Mouse (Mus musculus) limb, embryonic 14.5 days (tissue): ENCODE results near the gene Gabrg3. TPM values are rescaled to one million over a fixed set of nuclear protein-coding genes. Genes with fewer than 3 reads are reported as not detected.

ENCODE experiments used
- ATAC-seq: fragments of 200-750 bp; cut with Nextera tagmentation; 2 replicates; pipeline ENCODE4 v1.8.0; 2017; ENCODE audit warnings: low read depth, moderate number of reproducible peaks, moderate TSS enrichment; ENCODE audit not compliant: low FRiP score
- DNase-seq: peaks from one replicate; pipeline ENCODE4 v3.0.0-alpha.2; 2015; ENCODE audit warnings: low spot score
- H3K27ac ChIP-seq: fragments of 300-500 bp; sonication (generic); replicated peaks from 2 replicates; pipeline ENCODE4 v1.5.1; 2014; ENCODE audit warnings: low read depth, mild to moderate bottlenecking, low read length, moderate library complexity, mixed read lengths
- H3K27me3 ChIP-seq: fragments of 300-500 bp; sonication (generic); 2 replicates; pipeline ENCODE4 v1.6.1; 2014; ENCODE audit warnings: low read length, mixed read lengths; ENCODE audit not compliant: control insufficient read depth, insufficient read depth
- H3K36me3 ChIP-seq: fragments of 300-500 bp; sonication (generic); 2 replicates; pipeline ENCODE4 v1.6.1; 2014; ENCODE audit warnings: mild to moderate bottlenecking, low read length, moderate library complexity, mixed read lengths; ENCODE audit not compliant: control insufficient read depth, insufficient read depth
- H3K4me1 ChIP-seq: fragments of 300-500 bp; sonication (generic); 2 replicates; pipeline ENCODE4 v1.6.1; 2014; ENCODE audit warnings: antibody characterized with exemption, low read length, mixed read lengths; ENCODE audit not compliant: control insufficient read depth, insufficient read depth
- H3K4me2 ChIP-seq: fragments of 300-500 bp; sonication (generic); replicated peaks from 2 replicates; pipeline ENCODE4 v1.6.1; 2014; ENCODE audit warnings: low read depth, mild to moderate bottlenecking, low read length, moderate library complexity; ENCODE audit not compliant: severe bottlenecking
- H3K4me3 ChIP-seq: fragments of 300-500 bp; sonication (generic); replicated peaks from 2 replicates; pipeline ENCODE4 v1.5.1; 2014; ENCODE audit warnings: low read length
- H3K9ac ChIP-seq: fragments of 300-500 bp; sonication (generic); 2 replicates; pipeline ENCODE4 v1.6.1; 2014; ENCODE audit warnings: mild to moderate bottlenecking, low read depth, low read length, moderate library complexity; ENCODE audit not compliant: severe bottlenecking
- H3K9me3 ChIP-seq: fragments of 300-500 bp; sonication (generic); 2 replicates; pipeline ENCODE4 v1.6.1; 2016; ENCODE audit warnings: low read length; ENCODE audit not compliant: control insufficient read depth
- POLR2A ChIP-seq: fragments of 200-500 bp; IDR thresholded peaks from 2 replicates; pipeline ENCODE4 v1.8.0; 2012; ENCODE audit warnings: inconsistent platforms, mild to moderate bottlenecking, moderate library complexity, borderline replicate concordance; ENCODE audit not compliant: insufficient read depth, insufficient read length; ENCODE audit errors: extremely low read depth
- WGBS: fragments of 180-500 bp; shearing (Covaris S2); extraction: QIAGEN DNeasy Blood & Tissue Kit; methylation state at CpG from one replicate; pipeline ENCODE4 v1.1.7; 2014; 5-methylcytosine and 5-hydroxymethylcytosine counted together
- polyA plus RNA-seq, 2 experiments: library from polyadenylated mRNA; depleted of rRNA in 1 of 2; stranded (reverse) in 1 of 2; unstranded in 1 of 2; fragments of >200 nt; fragmentation: Nextera tagmentation in 1 of 2; extraction: Ambion mirVana in 1 of 2; gene quantifications; 2 replicates each; pipeline versions ENCODE4 v1.2.1 to v1.2.3; 2012 to 2014

Gene Gabrg3
- polyA plus RNA-seq, 2 experiments, result 0.91 to 1.3 TPM

- ATAC-seq (no peak), DNase-seq (no peak)
- H3K9me3 ChIP-seq, result no peaks in the 10 kb centered on the region
- no peaks in the 10 kb centered on the region for H3K27me3 ChIP-seq
- no peak overlapping the region for H3K27ac ChIP-seq
- H3K4me2 ChIP-seq, result no peak overlapping the region
- TF ChIP-seq POLR2A, result no peak
- no peak overlapping the region for H3K4me3 ChIP-seq
- H3K4me1 ChIP-seq, result no peaks in the 10 kb centered on the region
- H3K9ac ChIP-seq, result no peak overlapping the region
- no peaks in the 10 kb centered on the region for H3K36me3 ChIP-seq
- WGBS, result 66% methylated on average over 8 of the region's 8 CpGs
Measured at GRCm38 (mm10) chr7:57341910-57342309, 45.1 kb downstream of the Gabrg3 start.

- H3K36me3 ChIP-seq, result no peaks in the 10 kb centered on the region
- no peak for ATAC-seq
- TF ChIP-seq POLR2A, result no peak
- no peaks in the 10 kb centered on the region for H3K4me1 ChIP-seq
- no peak overlapping the region for H3K9ac ChIP-seq
- WGBS, result 70% methylated on average over 3 of the region's 3 CpGs
- no peak overlapping the region for H3K4me2 ChIP-seq
- no peak overlapping the region for H3K27ac ChIP-seq
- H3K27me3 ChIP-seq, result no peaks in the 10 kb centered on the region
- DNase-seq, result no peak
- no peaks in the 10 kb centered on the region for H3K9me3 ChIP-seq
- no peak overlapping the region for H3K4me3 ChIP-seq
Measured at GRCm38 (mm10) chr7:57331211-57331610, 55.8 kb downstream of the Gabrg3 start.

DNA sequence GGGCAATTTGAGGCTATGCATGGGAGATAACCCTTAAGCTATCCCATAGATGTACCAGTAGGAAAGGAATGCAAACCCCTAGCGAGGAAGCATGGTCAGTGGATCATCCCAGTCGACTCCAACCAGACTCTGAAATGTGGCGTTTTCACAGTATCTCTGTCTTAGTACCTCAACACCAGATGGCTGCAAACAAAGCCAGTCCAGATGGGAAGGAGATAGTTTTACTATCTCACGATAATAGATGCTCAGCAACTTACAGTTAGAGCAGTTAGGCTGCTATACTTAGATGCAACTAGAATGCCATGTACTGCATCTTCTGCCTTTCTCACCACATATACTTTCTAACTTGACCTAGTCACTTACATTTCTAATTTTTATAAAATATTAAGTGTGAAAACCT is 56.7 kb downstream of the Gabrg3 start:
- H3K4me3 ChIP-seq, result no peak overlapping the region
- no peaks in the 10 kb centered on the region for H3K9me3 ChIP-seq
- no peak for DNase-seq
- no peak overlapping the region for H3K4me2 ChIP-seq
- H3K9ac ChIP-seq, result no peak overlapping the region
- no peaks in the 10 kb centered on the region for H3K27me3 ChIP-seq
- no peak overlapping the region for H3K27ac ChIP-seq
- H3K4me1 ChIP-seq, result no peaks in the 10 kb centered on the region
- 83% methylated on average over 4 of the region's 4 CpGs for WGBS
- no peak for ATAC-seq
- no peak for TF ChIP-seq POLR2A
- no peaks in the 10 kb centered on the region for H3K36me3 ChIP-seq

DNA sequence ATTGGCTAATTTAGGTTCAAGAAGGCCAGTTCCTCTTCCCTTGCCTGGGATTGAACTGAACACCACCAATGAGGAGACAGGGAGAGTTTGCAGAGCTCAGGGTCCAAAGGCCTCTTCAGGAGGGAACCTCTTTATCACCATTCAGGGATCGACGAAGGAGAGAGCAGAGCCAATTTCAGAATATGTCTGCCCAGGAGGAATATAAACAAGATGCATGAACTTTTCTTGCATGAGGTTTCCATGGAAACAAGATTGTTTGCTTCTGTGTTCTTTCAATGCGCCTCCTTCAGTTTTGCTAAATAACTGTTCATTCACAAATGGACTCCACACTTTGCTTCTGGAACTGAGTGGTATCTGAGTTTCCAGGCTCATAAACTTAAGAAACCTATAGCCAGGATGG is 62.5 kb downstream of the Gabrg3 start:
- Histone ChIP-seq H3K27ac (no peak overlapping the region), H3K4me1 (no peaks in the 10 kb centered on the region), H3K4me3 (no peak overlapping the region), H3K4me2 (no peak overlapping the region), H3K9me3 (no peaks in the 10 kb centered on the region), H3K9ac (no peak overlapping the region), H3K27me3 (no peaks in the 10 kb centered on the region), H3K36me3 (no peaks in the 10 kb centered on the region)
- TF ChIP-seq POLR2A, result no peak
- peak; percentile 3 for DNase-seq
- peak; percentile 80 for ATAC-seq
- WGBS, result 73% methylated on average over 3 of the region's 3 CpGs

DNA sequence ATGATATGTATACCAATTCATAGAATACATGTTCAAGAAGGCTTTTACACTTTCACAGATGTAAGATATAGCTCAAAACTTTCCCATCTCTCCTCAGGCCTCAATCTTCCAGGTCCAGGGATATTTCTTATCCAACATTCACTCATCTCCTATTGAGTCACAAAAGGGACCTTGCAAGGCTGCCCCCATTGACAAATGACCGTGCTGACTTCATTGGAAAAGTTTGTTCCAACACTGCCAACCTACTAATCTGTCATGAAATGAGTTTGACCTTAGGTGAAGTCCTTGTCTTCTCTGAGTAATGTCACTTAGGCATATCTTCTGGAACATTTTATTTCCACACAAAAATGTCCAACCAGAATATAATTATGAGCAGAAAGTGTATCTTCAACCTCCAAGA is 64.9 kb downstream of the Gabrg3 start:
- H3K9ac ChIP-seq, result no peak overlapping the region
- no peak overlapping the region for H3K27ac ChIP-seq
- TF ChIP-seq POLR2A, result no peak
- H3K4me2 ChIP-seq, result no peak overlapping the region
- ATAC-seq (no peak), DNase-seq (no peak)
- H3K4me3 ChIP-seq, result no peak overlapping the region
- H3K27me3 ChIP-seq, result no peaks in the 10 kb centered on the region
- 82% methylated on average over 1 of the region's 1 CpGs for WGBS
- no peaks in the 10 kb centered on the region for H3K36me3 ChIP-seq
- H3K9me3 ChIP-seq, result no peaks in the 10 kb centered on the region
- no peaks in the 10 kb centered on the region for H3K4me1 ChIP-seq

GRCm38 (mm10) chr7:57314971-57315370 is 72.0 kb downstream of the Gabrg3 start:
- no peak overlapping the region for H3K4me3 ChIP-seq
- no peaks in the 10 kb centered on the region for H3K9me3 ChIP-seq
- no peak overlapping the region for H3K27ac ChIP-seq
- no peaks in the 10 kb centered on the region for H3K36me3 ChIP-seq
- no peak for DNase-seq
- no peaks in the 10 kb centered on the region for H3K27me3 ChIP-seq
- WGBS, result 69% methylated on average over 1 of the region's 1 CpGs
- no peak overlapping the region for H3K4me2 ChIP-seq
- H3K4me1 ChIP-seq, result no peaks in the 10 kb centered on the region
- H3K9ac ChIP-seq, result no peak overlapping the region
- no peak for ATAC-seq
- TF ChIP-seq POLR2A, result no peak
